Mouse (Mus musculus) ES-E14 (cell line): Measurements from ENCODE around the gene 1700016C15Rik. TPM values are rescaled to one million over a fixed set of nuclear protein-coding genes. Genes with fewer than 3 reads are reported as not detected.

Experiments
- DNase-seq: peaks from one replicate; pipeline ENCODE4 v3.0.0-alpha.2; 2013; ENCODE audit warnings: low read depth, low spot score
- H3K27ac ChIP-seq: 2 replicates; pipeline ENCODE4 v1.5.1; 2012; ENCODE audit warnings: low read depth, mild to moderate bottlenecking, low read length, moderate library complexity, mixed read lengths; ENCODE audit not compliant: poor library complexity, insufficient read depth, severe bottlenecking
- H3K36me3 ChIP-seq: 2 replicates; pipeline ENCODE4 v1.6.1; 2012; ENCODE audit warnings: mild to moderate bottlenecking, low read length, moderate library complexity, mixed read lengths; ENCODE audit not compliant: control insufficient read depth, poor library complexity, insufficient read depth, severe bottlenecking
- H3K4me1 ChIP-seq, 2 experiments: fragments of 150-350 bp in 1 of 2; sonication (generic) in 1 of 2; 2 replicates each; pipeline ENCODE4 v1.6.1; 2012; ENCODE audit warnings: low read length in 2 of 2, mild to moderate bottlenecking in 1 of 2, mixed read lengths in 1 of 2; ENCODE audit not compliant: control insufficient read depth in 2 of 2, insufficient read depth in 2 of 2, poor library complexity in 1 of 2
- H3K4me3 ChIP-seq, 2 experiments: fragments of 150-350 bp in 1 of 2; sonication (generic) in 1 of 2; 2 replicates each; pipeline ENCODE4 v1.5.1; 2012; ENCODE audit warnings: low read length in 2 of 2, low read depth in 1 of 2, mild to moderate bottlenecking in 1 of 2, mixed read lengths in 1 of 2; ENCODE audit not compliant: insufficient read depth in 1 of 2, poor library complexity in 1 of 2, severe bottlenecking in 1 of 2
- H3K9ac ChIP-seq: 2 replicates; pipeline ENCODE4 v1.6.1; 2012; ENCODE audit warnings: low read depth, mild to moderate bottlenecking, low read length, mixed read lengths; ENCODE audit not compliant: poor library complexity, insufficient read depth, severe bottlenecking
- H3K9me3 ChIP-seq: fragments of 150-350 bp; sonication (generic); 2 replicates; pipeline ENCODE4 v1.6.1; 2012; ENCODE audit warnings: low read depth, mild to moderate bottlenecking, low read length; ENCODE audit not compliant: control insufficient read depth, insufficient read depth
- CHD2 ChIP-seq: IDR thresholded peaks from 2 replicates; pipeline ENCODE4 v1.6.1; 2014; ENCODE audit warnings: mild to moderate bottlenecking, low read depth, low read length, inconsistent platforms
- HCFC1 ChIP-seq: IDR thresholded peaks from 2 replicates; pipeline ENCODE4 v1.6.1; 2012; ENCODE audit warnings: low read length, inconsistent platforms, borderline replicate concordance; ENCODE audit not compliant: insufficient read depth
- MAFK ChIP-seq: IDR thresholded peaks from 2 replicates; pipeline ENCODE4 v1.6.1; 2014; ENCODE audit warnings: mild to moderate bottlenecking, low read depth, low read length, inconsistent platforms; ENCODE audit not compliant: insufficient read depth
- ZC3H11A ChIP-seq: IDR thresholded peaks from 2 replicates; pipeline ENCODE4 v1.6.1; 2012; ENCODE audit warnings: low read depth, mild to moderate bottlenecking, inconsistent platforms, low read length, borderline replicate concordance
- ZNF384 ChIP-seq: IDR thresholded peaks from 2 replicates; pipeline ENCODE4 v1.6.1; 2012; ENCODE audit warnings: low read depth, low read length, inconsistent platforms
- in situ Hi-C, 2 experiments: fragments of 600-800 bp; cut with MboI; formaldehyde crosslinking; loops; one replicate each; pipeline ENCODE4 v1.15.1; 2025; ENCODE audit warnings: low sequenced_read_pairs in 2 of 2, inconsistent platforms in 1 of 2; ENCODE audit not compliant: unreplicated experiment in 2 of 2
- total RNA-seq: library from RNA; depleted of rRNA; stranded (reverse); fragments of 300-350 nt; gene quantifications from 2 replicates; pipeline ENCODE4 v1.2.3, GENCODE M21; 2012

The 1700016C15Rik gene
- total RNA-seq, 1 experiment, result not detected

GRCm38 (mm10) chr1:177716448-177716847, 13.2 kb upstream of the 1700016C15Rik start:
- in situ Hi-C loops, result no loop called here
- H3K36me3 ChIP-seq, result no peaks in the 10 kb centered on the region
- no peak overlapping the region for H3K4me3 ChIP-seq
- H3K9me3 ChIP-seq, result no peaks in the 10 kb centered on the region
- peaks cover 0 to 21% of the 10 kb centered on the region in 2 experiments; a peak in 2 of 4 replicates for H3K4me1 ChIP-seq
- H3K27ac ChIP-seq, result no peak overlapping the region
- TF ChIP-seq ZNF384 (no peak), CHD2 (no peak), HCFC1 (no peak), ZC3H11A (no peak), MAFK (no peak)
- no peak overlapping the region for H3K9ac ChIP-seq
- DNase-seq, result no peak

DNA sequence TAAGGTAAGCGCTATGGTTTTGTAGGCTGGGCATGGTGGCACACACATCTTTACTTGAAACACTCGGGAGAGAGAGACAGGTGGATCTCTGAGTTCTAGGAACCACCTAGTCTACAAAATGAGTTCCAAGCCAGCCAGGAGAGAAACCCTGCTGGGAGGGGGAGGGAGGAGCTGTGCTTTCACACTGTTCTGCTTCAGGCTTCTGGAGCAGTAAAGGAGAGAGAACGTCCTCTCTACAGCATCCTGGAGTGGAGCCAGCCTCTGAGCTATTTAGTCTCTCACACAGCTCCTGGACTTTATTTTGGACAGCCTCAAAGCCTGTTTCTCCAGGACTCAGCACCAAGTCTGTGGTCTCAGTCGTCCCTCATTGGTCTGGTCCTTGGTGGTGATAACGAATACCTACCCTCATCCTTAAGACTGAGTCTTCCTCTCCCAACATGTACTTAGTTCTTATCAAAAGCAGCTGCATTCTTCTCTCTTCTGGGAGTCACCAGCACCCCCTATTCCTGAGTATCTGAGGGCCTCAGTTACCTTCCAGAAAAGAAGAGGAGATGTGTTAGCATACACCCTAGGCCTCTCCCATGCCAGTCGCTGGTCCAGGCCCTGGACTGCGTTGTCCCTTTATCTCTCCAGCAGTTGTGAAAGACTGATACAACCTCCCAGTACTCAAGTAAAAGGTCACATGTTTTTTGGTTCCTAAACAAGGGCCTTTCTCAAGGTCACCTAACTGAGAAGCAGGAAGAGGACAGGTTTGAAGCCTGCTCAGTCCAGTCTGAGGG, 12.4 kb upstream of the 1700016C15Rik start:
- Histone ChIP-seq H3K9me3 (no peaks in the 10 kb centered on the region), H3K27ac (no peak overlapping the region), H3K4me1 (peaks cover 0 to 21% of the 10 kb centered on the region in 2 experiments; a peak in 2 of 4 replicates), H3K9ac (no peak overlapping the region), H3K36me3 (no peaks in the 10 kb centered on the region), H3K4me3 (no peak overlapping the region)
- no peak for DNase-seq
- TF ChIP-seq MAFK, result no peak
- in situ Hi-C loops, result no loop called here

DNA sequence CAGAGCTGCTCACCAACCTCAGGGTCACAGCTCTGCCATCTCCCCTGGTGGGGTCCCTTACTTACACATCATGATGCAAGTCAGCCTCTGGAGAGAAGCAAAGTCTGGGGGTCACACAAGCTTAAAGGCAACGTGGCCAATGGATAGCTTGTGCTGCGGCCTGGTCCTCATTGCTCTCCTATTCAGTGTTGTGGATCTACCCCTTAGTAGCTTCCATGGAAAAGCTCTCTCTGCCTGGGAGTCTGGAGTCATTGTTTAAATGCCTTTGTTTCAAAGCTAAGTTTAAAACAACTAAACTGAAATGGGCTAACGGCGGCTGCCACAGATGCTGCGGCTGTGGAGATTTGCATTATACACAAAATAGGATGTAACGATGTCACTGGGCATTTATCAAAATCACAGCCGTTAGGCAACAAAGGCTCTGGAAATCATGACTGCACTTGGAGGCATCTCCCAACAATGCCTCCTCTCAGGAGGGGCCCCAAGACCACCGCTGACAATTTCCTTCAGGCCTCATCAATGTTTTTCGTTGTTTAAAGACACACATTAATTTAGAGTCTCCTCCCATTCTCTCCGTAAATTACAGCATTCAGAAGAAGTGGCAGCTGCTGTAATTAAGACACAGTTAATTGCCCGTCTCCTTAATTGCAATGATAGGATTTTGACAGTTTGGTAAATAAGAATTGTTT, 11.1 kb upstream of the 1700016C15Rik start:
- DNase-seq, result no peak
- H3K9me3 ChIP-seq, result no peaks in the 10 kb centered on the region
- peak overlapping the region; percentile 62; the same call in 1 of the 2 replicates for H3K27ac ChIP-seq
- TF ChIP-seq CHD2 (no peak), ZNF384 (no peak), HCFC1 (no peak), ZC3H11A (no peak), MAFK (no peak)
- in situ Hi-C loops, result no loop called here
- H3K4me1 ChIP-seq, result peaks cover 0 to 21% of the 10 kb centered on the region in 2 experiments; a peak in 2 of 4 replicates
- no peaks in the 10 kb centered on the region for H3K36me3 ChIP-seq
- H3K9ac ChIP-seq, result no peak overlapping the region
- no peak overlapping the region for H3K4me3 ChIP-seq

GRCm38 (mm10) chr1:177719029-177719427, 10.6 kb upstream of the 1700016C15Rik start:
- Histone ChIP-seq H3K9me3 (no peaks in the 10 kb centered on the region), H3K9ac (no peak overlapping the region), H3K27ac (no peak overlapping the region; the same call in 1 of the 2 replicates), H3K4me1 (peaks cover 0 to 21% of the 10 kb centered on the region in 2 experiments; a peak in 2 of 4 replicates), H3K4me3 (no peak overlapping the region), H3K36me3 (no peaks in the 10 kb centered on the region)
- peak; percentile 40 for DNase-seq
- TF ChIP-seq HCFC1 (no peak), MAFK (no peak), ZNF384 (no peak), CHD2 (no peak), ZC3H11A (no peak)
- in situ Hi-C loops, result no loop called here
